Mouse (Mus musculus): ENCODE results near the gene Syn3. TPM values are rescaled to one million over a fixed set of nuclear protein-coding genes. Genes with fewer than 3 reads are reported as not detected.

Gene Syn3
- polyA plus RNA-seq, 1 experiment from 2014 or later: 4.0 TPM

DNA sequence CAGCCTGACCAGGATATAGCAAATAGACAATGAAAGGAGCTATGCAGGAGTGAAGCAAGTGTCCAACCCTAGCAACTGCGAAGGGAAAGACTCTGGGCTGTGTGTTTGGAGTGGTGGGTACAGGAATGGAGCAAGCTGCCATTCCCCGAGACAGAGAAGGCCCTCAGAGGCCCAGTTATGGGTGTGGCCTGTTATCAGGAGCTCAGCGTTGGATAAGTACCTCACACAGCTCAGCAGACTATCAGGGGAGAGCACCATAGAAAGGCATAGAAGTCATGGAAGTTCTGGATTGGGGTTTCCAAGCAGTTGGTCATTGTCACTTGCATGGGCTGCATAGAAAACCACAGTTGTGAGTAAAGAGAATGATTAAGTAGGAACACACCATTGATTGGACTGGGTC is 165.8 kb downstream of the Syn3 start:
- peaks cover 16% of the 10 kb centered on the region for H3K4me1 ChIP-seq (ENCODE audit: control insufficient read depth, insufficient read depth, low read length)
- no peak overlapping the region for H3K9ac ChIP-seq (ENCODE audit: low read length)
- no peak for DNase-seq (ENCODE audit: low spot score)
- H3K9me3 ChIP-seq (ENCODE audit: control insufficient read depth, low read length): no peaks in the 10 kb centered on the region
- no peak overlapping the region for H3K4me3 ChIP-seq (ENCODE audit: low read depth, low read length)
- no peaks in the 10 kb centered on the region for H3K27me3 ChIP-seq (ENCODE audit: control insufficient read depth, insufficient read depth, low read length)
- no peak for ATAC-seq (ENCODE audit: insufficient number of reproducible peaks, low FRiP score, low TSS enrichment, low read depth)
- no peak overlapping the region for H3K27ac ChIP-seq (replicated peaks; ENCODE audit: low read depth, low read length)
- H3K4me2 ChIP-seq (ENCODE audit: low read depth, severe bottlenecking): no peak overlapping the region
- H3K36me3 ChIP-seq (ENCODE audit: control insufficient read depth, insufficient read depth, low read length): no peaks in the 10 kb centered on the region
- WGBS: 89% methylated on average over 3 of the region's 3 CpGs

DNA sequence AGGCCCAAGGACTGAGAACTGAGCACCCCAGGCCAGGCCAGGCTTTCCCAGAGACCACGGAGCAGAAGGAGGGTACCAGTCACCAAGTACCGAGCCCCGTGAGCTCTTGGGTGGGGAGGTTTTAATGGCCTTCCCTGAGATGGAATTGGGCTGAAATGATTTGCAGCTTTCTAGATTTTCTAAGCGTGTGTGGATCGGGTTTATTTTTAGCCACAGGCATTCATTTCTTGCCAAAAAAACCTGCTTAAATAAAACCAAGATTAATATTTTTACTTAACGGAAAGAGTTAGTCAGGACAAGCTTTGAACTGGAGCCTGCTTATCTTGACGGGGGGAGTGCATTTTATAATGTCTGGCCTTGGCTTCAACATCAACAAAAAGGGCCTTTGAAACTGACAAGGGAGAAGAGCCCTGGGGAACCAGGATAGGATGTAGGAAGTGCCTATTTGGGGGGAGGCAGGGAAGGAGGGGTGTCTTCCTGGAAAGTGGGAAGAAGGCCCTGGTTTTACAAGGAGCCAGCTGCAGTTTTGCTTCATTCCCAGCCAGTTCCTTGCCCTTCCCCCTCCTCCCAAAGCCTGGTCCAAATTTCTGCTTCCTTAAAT is 166.9 kb downstream of the Syn3 start:
- Histone ChIP-seq H3K27me3 (ENCODE audit: control insufficient read depth, insufficient read depth, low read length) (no peaks in the 10 kb centered on the region), H3K9ac (ENCODE audit: low read length) (no peak overlapping the region), H3K27ac (replicated peaks; ENCODE audit: low read depth, low read length) (no peak overlapping the region), H3K4me2 (ENCODE audit: low read depth, severe bottlenecking) (no peak overlapping the region), H3K4me3 (ENCODE audit: low read depth, low read length) (no peak overlapping the region), H3K9me3 (ENCODE audit: control insufficient read depth, low read length) (no peaks in the 10 kb centered on the region), H3K36me3 (ENCODE audit: control insufficient read depth, insufficient read depth, low read length) (no peaks in the 10 kb centered on the region), H3K4me1 (ENCODE audit: control insufficient read depth, insufficient read depth, low read length) (peaks cover 16% of the 10 kb centered on the region)
- DNase-seq (ENCODE audit: low spot score) (no peak), ATAC-seq (ENCODE audit: insufficient number of reproducible peaks, low FRiP score, low TSS enrichment, low read depth) (no peak)
- WGBS: 37% methylated on average over 7 of the region's 7 CpGs

DNA sequence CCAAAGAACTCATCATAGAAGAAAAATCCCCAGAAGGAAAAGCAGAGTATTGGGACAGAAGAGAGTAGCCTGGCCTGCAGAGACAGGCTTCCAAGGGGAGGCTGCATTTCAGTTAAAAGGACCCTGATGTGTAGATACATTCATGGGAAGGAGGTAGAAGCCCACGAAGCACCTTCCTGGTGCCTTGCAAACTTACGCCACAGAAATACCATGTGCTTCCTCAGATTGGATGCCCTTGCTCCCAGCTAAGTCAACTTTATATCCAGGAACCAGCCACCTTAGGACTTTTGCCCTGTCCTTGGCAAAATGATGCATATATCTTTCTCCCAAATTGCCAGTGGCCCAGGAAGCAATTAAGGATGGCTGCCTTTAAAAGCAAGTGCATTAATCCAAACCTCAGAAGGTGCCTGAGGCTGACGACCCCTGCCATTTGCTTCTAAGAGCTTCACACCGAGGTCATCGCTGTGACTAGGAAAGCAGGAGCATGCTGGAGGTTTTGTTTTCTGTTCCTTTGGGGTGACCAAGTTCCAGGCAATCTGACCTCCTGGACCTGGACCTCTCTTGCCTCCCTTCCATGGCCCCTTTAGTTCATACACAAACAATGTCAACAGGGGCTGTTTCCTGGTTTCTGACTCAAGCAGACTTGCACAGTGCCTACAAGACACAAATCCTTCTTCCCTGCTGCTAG is 167.6 kb downstream of the Syn3 start:
- no peak for ATAC-seq (ENCODE audit: insufficient number of reproducible peaks, low FRiP score, low TSS enrichment, low read depth)
- Histone ChIP-seq H3K9ac (ENCODE audit: low read length) (no peak overlapping the region), H3K27ac (replicated peaks; ENCODE audit: low read depth, low read length) (0 out of 2 replicates have a peak overlapping the region, but pooled peaks have one; percentile 36), H3K9me3 (ENCODE audit: control insufficient read depth, low read length) (no peaks in the 10 kb centered on the region), H3K27me3 (ENCODE audit: control insufficient read depth, insufficient read depth, low read length) (no peaks in the 10 kb centered on the region), H3K36me3 (ENCODE audit: control insufficient read depth, insufficient read depth, low read length) (no peaks in the 10 kb centered on the region), H3K4me3 (ENCODE audit: low read depth, low read length) (no peak overlapping the region), H3K4me1 (ENCODE audit: control insufficient read depth, insufficient read depth, low read length) (peaks cover 16% of the 10 kb centered on the region), H3K4me2 (ENCODE audit: low read depth, severe bottlenecking) (no peak overlapping the region)
- WGBS: 40% methylated on average over 5 of the region's 5 CpGs
- DNase-seq (ENCODE audit: low spot score): no peak

DNA sequence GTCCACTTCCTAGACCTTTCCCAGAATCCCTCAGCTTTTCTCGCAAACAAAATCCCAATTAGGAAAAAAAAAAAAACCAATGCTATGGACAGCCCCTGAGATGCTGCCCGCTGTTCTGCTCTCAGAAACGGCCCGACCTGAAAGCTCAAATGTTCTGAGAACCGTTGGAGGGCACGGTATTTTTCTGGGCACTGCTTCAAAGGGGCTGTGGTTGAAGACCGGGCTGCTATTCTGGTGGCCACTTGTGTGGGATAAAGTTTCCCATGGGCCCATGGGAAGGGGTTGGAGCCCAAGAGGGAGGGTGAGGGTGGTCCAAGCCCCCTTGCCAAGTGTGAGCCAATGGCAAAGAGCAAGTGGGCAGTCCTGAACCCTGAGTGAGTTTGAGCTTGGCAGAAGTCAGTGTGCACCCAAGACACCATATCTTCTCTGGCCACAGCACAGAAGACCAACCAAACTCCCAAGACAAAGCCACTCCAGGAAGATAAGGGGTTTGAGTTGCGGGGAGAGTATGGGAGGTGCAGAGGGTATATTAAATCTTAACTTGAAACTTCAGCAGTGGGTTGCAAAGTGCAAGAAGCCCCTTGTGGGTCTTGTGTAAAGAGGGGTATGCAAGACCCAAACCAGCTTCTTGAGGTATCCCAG is 169.3 kb downstream of the Syn3 start:
- Histone ChIP-seq H3K4me3 (ENCODE audit: low read depth, low read length) (no peak overlapping the region), H3K27ac (replicated peaks; ENCODE audit: low read depth, low read length) (no peak overlapping the region), H3K4me2 (ENCODE audit: low read depth, severe bottlenecking) (no peak overlapping the region), H3K4me1 (ENCODE audit: control insufficient read depth, insufficient read depth, low read length) (peaks cover 12% of the 10 kb centered on the region), H3K9me3 (ENCODE audit: control insufficient read depth, low read length) (no peaks in the 10 kb centered on the region), H3K36me3 (ENCODE audit: control insufficient read depth, insufficient read depth, low read length) (no peaks in the 10 kb centered on the region), H3K9ac (ENCODE audit: low read length) (no peak overlapping the region), H3K27me3 (ENCODE audit: control insufficient read depth, insufficient read depth, low read length) (no peaks in the 10 kb centered on the region)
- ATAC-seq (ENCODE audit: insufficient number of reproducible peaks, low FRiP score, low TSS enrichment, low read depth): no peak
- 94% methylated on average over 8 of the region's 8 CpGs for WGBS
- no peak for DNase-seq (ENCODE audit: low spot score)

DNA sequence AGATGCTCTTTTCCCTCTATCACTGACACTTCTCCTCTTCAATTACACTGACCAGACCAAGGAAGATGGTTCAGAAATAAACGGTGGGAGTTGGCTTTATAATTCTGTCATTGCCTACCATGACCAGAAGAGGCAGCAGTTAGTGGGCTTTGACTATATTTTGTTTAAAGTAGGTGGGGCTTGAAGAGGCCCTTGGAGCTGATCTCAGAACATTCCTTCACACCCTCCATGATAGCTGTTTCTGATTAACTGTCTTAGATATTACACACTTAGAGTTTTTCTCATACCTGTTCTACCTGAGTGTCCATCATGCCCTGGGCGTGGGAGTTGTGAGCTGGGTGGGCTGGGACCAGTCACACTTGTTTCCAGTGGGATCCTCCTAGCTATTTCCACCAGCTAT is 170.0 kb downstream of the Syn3 start:
- H3K27ac ChIP-seq (replicated peaks; ENCODE audit: low read depth, low read length): no peak overlapping the region
- H3K4me3 ChIP-seq (ENCODE audit: low read depth, low read length): no peak overlapping the region
- WGBS: 83% methylated on average over 2 of the region's 2 CpGs
- peaks cover 12% of the 10 kb centered on the region for H3K4me1 ChIP-seq (ENCODE audit: control insufficient read depth, insufficient read depth, low read length)
- no peaks in the 10 kb centered on the region for H3K27me3 ChIP-seq (ENCODE audit: control insufficient read depth, insufficient read depth, low read length)
- no peaks in the 10 kb centered on the region for H3K36me3 ChIP-seq (ENCODE audit: control insufficient read depth, insufficient read depth, low read length)
- no peaks in the 10 kb centered on the region for H3K9me3 ChIP-seq (ENCODE audit: control insufficient read depth, low read length)
- DNase-seq (ENCODE audit: low spot score): no peak
- no peak overlapping the region for H3K9ac ChIP-seq (ENCODE audit: low read length)
- no peak overlapping the region for H3K4me2 ChIP-seq (ENCODE audit: low read depth, severe bottlenecking)
- ATAC-seq (ENCODE audit: insufficient number of reproducible peaks, low FRiP score, low TSS enrichment, low read depth): no peak

DNA sequence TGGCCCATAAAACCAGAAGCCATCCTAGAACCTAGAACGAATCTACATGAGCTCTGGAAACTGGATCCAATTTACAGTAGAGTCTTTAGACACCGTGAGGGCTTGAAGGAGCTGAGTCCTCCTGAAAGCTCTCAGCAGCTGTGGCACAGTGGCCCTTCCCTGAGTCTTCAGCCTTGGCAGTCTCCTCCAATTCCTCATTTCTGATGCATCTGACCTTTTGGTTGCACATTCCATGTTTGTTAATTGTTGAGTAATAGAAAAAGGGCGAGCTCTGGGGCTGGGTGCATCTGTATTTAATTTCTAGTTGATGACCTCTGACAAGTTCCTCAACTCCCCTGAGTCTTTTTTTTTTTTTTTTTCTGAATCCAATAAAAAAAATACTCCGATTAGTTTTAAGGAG is 170.6 kb downstream of the Syn3 start:
- Histone ChIP-seq H3K4me3 (ENCODE audit: low read depth, low read length) (no peak overlapping the region), H3K36me3 (ENCODE audit: control insufficient read depth, insufficient read depth, low read length) (no peaks in the 10 kb centered on the region), H3K27me3 (ENCODE audit: control insufficient read depth, insufficient read depth, low read length) (no peaks in the 10 kb centered on the region), H3K9me3 (ENCODE audit: control insufficient read depth, low read length) (no peaks in the 10 kb centered on the region), H3K4me2 (ENCODE audit: low read depth, severe bottlenecking) (no peak overlapping the region), H3K9ac (ENCODE audit: low read length) (no peak overlapping the region), H3K27ac (replicated peaks; ENCODE audit: low read depth, low read length) (no peak overlapping the region), H3K4me1 (ENCODE audit: control insufficient read depth, insufficient read depth, low read length) (peaks cover 12% of the 10 kb centered on the region)
- DNase-seq (ENCODE audit: low spot score) (no peak), ATAC-seq (ENCODE audit: insufficient number of reproducible peaks, low FRiP score, low TSS enrichment, low read depth) (no peak)
- WGBS: 64% methylated on average over 4 of the region's 4 CpGs

DNA sequence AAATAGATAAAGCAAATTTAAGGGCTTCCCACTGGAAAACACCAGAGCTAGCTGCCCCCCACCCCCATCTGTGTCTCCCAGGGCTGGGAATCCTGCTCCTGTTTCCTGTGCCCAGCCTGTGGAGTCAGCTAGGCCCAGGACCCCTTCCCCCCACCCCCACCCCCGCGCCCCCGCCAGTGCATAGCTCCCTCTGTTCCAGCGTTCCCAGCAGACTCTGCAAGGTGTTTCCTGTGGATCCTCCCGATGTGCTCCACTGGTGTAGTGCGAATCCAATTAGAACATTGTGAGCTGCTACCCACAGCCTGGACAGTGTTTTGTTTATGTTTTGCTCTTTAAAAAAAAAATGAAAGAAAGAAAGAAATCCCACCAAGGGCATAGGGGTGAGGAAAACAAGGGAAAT is 173.4 kb downstream of the Syn3 start:
- H3K27me3 ChIP-seq (ENCODE audit: control insufficient read depth, insufficient read depth, low read length): no peaks in the 10 kb centered on the region
- no peak overlapping the region for H3K27ac ChIP-seq (replicated peaks; ENCODE audit: low read depth, low read length)
- no peak overlapping the region for H3K9ac ChIP-seq (ENCODE audit: low read length)
- H3K4me1 ChIP-seq (ENCODE audit: control insufficient read depth, insufficient read depth, low read length): peaks cover 5% of the 10 kb centered on the region; the same call in 1 of the 2 replicates
- H3K9me3 ChIP-seq (ENCODE audit: control insufficient read depth, low read length): no peaks in the 10 kb centered on the region
- H3K4me3 ChIP-seq (ENCODE audit: low read depth, low read length): no peak overlapping the region
- ATAC-seq (ENCODE audit: insufficient number of reproducible peaks, low FRiP score, low TSS enrichment, low read depth): no peak
- WGBS: 55% methylated on average over 6 of the region's 6 CpGs
- H3K36me3 ChIP-seq (ENCODE audit: control insufficient read depth, insufficient read depth, low read length): 0 out of 2 replicates have a peak, but pooled peaks cover 2% of the 10 kb centered on the region
- DNase-seq (ENCODE audit: low spot score): no peak
- no peak overlapping the region for H3K4me2 ChIP-seq (ENCODE audit: low read depth, severe bottlenecking)

DNA sequence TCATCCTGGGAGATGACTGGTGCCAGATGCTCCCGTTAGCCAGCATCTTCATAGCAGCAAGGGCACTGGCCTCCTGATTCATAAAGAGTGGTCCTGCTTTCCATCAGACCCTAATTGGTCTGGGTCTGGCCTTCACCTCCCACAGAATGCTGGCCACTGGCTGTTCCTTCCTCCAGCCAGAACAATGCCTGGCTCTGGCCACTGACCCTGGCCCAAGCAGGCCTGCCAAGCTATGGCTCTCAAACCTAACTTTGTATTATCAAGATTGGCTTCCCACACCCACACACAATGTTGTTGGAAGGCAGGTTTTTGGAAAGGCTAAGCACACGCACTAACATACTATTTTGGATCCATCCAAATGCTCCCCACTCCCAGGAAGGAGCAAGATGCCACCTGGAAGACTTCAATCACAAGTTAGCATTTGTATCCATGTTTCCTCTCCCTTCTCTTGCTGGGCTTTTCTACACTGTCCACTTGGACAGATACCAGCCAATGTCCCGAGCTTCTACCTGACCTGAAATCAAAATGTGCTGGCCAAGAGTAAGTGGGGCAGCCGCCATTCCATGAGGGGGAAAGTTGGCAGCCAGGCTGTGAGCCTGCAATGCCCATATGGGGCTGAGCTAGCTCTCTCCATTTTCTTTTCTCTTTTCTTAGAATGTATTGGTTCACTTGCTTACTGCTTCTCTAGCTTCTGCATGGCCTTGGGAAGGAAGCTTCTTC is 175.3 kb downstream of the Syn3 start:
- no peak for ATAC-seq (ENCODE audit: insufficient number of reproducible peaks, low FRiP score, low TSS enrichment, low read depth)

More for the DNA sequence above, 175.3 kb downstream of the Syn3 start:
- Histone ChIP-seq H3K9me3 (ENCODE audit: control insufficient read depth, low read length) (no peaks in the 10 kb centered on the region), H3K4me1 (ENCODE audit: control insufficient read depth, insufficient read depth, low read length) (peaks cover 14% of the 10 kb centered on the region; the same call in 1 of the 2 replicates), H3K4me3 (ENCODE audit: low read depth, low read length) (no peak overlapping the region), H3K4me2 (ENCODE audit: low read depth, severe bottlenecking) (no peak overlapping the region), H3K9ac (ENCODE audit: low read length) (no peak overlapping the region), H3K36me3 (ENCODE audit: control insufficient read depth, insufficient read depth, low read length) (0 out of 2 replicates have a peak, but pooled peaks cover 2% of the 10 kb centered on the region), H3K27ac (replicated peaks; ENCODE audit: low read depth, low read length) (no peak overlapping the region), H3K27me3 (ENCODE audit: control insufficient read depth, insufficient read depth, low read length) (no peaks in the 10 kb centered on the region)
- no peak for DNase-seq (ENCODE audit: low spot score)
- WGBS: 73% methylated on average over 4 of the region's 4 CpGs
